Mouse (Mus musculus): ENCODE measurements around the gene Amz2.
A peak's percentile ranks its signal among the peaks of the same experiment; 100 is the strongest.

- peak; percentile 24 for TF ChIP-seq CTCF (IDR thresholded peaks at IDR 0.05; ENCODE audit: control insufficient read depth, insufficient read depth, insufficient read length)
- no peak for TF ChIP-seq MYOD1 (IDR thresholded peaks at IDR 0.05; ENCODE audit: control insufficient read depth, insufficient read length, low read depth)
- TF ChIP-seq MAX (IDR thresholded peaks at IDR 0.05): no peak
- TF ChIP-seq CEBPB (IDR thresholded peaks at IDR 0.05; ENCODE audit: low read depth): no peak
Observed at GRCm38 (mm10) chr11:109441119-109441518, 15.4 kb downstream of the Amz2 start.
